Mouse (Mus musculus) lung, postnatal 0 days (tissue): Measurements from ENCODE around the gene Washc1.

ENCODE experiments used
- CTCF ChIP-seq: IDR thresholded peaks from 2 replicates; pipeline ENCODE4 v1.5.1; 2016; ENCODE audit warnings: antibody characterized with exemption, mild to moderate bottlenecking
- EP300 ChIP-seq: IDR thresholded peaks from 2 replicates; pipeline ENCODE4 v1.6.1; 2016; ENCODE audit warnings: antibody characterized with exemption, mild to moderate bottlenecking, control low read depth

- TF ChIP-seq CTCF (no peak), EP300 (no peak)
Measured at GRCm38 (mm10) chr17:66130371-66130770, 19.0 kb downstream of the Washc1 start.
